Mouse (Mus musculus) kidney, adult 9 months (tissue): ENCODE measurements around the gene Park7.
A peak's percentile ranks its signal among the peaks of the same experiment; 100 is the strongest.

Experiments
- DNase-seq: peaks from one replicate; pipeline ENCODE4 v3.0.0; 2022

The Park7 gene

DNA sequence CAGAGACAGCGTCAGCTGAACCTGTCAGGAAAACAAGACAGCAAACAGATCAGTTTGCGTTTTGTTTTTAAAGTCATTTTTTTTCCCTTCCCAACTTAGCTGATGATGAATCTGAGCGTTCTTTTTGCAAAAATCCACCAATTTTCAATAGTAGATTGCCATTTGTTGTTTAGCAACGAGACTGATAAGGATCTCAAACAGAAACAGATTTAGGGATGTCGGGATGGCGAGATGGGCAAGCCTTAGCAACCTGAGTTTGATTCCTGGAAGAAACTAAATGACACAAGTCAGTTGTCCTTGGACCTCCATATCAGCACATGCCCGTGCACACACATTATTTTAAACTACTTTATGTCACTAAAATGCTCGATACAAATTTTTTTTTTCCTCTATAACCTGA lies 41.6 kb downstream of the Park7 start:
- DNase-seq: no peak

DNA sequence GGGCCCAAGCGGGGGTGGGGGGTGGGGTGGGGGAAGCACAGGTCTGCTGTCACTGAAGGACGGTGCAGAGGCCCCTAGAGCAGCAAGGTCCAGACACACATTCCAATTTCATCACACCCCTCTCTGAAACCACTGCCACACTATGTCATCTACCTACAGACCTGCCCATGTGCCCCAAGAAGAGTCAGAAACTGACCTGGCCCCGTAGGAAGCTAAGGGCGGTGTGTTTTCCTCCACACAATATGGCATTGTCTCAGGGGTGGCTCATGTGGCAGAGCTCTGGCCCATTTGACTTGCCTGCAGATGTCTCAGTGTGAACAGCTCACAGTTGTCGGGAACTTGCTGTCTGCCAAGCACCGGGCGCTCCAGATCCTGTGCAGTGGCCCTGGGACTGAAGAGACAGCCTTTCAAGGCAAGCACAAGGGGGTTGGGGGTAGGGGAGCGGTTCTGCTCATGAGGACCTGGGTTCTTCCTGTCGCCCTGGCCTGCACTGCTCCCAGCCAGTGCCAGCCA lies 42.0 kb downstream of the Park7 start:
- peak; percentile 71 for DNase-seq

DNA sequence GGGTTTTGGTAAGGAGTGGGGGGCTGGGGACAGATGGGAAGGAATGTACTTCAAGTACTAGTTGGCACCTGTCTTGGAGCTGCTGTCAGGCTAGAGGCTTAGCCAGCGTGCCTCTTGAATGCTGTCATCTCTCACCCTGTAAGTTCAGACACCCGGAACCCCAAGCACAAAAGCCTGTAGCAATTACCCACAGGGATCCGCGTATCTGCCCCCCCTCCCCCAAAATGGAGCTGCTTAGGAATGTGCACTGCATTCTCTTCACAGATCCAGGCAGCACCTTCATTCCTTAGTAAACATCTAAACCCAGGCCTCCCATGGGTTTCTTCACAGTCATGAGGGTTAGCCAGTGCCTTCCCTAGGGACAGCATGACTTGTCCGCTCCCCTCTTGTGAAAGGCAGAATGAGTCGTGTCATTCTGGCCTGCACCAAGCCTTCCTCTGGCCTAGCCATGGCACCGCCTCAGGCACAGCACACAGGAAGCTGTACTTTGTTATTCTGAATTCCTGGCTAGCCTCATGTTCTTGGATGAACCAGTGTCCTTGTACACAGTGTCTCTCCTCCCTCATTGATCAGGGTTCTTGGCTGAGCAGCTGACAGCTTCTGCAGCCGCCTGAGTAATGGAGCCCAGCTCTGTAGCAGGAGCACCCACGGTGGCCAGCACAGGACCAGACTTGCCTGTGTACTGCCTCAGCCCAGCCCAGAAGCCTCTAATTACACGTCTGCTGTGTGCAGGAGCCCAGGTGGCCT lies 42.7 kb downstream of the Park7 start:
- peak; percentile 81 for DNase-seq

DNA sequence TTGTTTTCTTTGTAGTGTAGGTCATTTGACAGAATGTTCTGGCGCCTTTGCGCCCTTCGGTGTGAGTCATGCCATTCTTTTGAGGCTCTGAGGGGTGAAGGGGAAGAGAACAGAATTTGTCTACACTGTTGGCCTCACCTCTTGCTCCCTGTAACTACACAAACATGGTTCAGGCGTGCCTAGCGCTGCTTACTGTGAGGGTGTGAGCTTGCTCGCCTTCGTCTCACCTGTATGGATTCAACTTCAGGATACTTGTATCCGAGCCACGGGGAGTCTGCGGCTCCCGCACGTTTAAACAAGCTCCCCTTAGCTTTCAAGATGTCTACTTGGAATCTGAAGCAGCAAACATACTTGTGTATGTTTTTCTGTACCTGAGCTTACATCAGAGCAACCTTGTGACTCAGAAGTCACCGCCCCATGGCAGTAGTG lies 43.3 kb downstream of the Park7 start:
- peak; percentile 67 for DNase-seq

DNA sequence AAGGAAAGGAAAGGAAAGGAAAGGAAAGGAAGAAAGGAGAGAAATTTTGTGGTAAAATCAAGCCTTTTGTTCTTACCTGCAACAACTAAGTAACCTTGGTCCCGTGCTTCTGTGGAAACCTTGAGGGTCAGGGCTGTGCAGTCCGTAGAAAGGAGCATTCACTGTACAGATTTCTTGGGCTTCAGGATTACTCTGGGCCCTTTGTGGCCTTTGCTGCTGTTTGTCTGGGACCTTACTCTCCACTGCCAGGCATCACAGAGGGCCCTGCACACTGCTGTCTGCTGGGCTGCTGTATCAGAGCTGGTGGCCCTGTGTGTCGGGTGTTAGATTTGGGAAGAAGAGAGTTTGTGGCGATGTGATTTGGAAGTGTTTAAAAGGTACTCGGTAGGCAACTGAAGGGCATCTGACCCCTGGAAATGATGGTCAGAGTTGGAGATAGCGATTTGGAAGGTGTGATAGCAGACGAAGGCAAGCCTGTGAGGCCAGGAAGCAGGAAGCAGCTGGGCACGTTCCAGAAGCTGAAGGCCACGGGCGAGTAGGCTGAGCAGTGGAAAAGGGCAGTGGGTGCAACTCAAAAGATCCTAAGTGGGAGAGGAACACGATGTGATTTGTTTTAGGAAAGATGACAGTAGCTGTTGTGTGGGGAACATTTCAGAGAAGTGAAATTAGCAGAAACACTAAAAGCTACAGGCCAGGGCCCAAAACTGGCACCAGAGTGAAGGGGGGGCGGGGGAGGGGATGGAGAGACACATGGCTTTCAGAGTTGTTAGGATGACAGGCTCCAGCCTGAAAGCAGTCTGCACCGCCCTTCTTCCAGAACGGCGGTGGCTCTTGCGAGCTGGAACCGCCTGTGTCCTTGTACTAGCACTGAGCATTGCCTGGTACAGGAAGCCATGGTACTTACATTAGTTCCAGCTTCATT lies 44.7 kb downstream of the Park7 start:
- peak; percentile 58 for DNase-seq

DNA sequence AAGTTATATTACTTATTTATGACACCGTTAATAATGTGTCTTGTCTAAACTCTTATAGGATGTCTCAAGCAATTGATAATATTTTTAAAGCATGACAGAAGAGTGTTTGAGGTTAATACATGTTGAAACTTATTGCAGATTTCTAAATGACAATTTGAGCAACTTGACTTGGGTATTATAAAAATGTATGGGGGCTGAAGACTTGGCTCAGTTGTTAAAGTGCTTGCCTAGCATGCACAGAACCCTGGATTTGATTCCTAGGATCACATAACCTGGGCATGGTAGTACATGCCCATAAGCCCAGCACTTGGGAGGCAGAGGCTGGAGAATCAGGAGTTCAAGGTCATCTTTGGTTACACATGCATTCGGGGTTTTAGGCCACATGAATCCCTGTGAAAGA lies 45.4 kb downstream of the Park7 start:
- no peak for DNase-seq

DNA sequence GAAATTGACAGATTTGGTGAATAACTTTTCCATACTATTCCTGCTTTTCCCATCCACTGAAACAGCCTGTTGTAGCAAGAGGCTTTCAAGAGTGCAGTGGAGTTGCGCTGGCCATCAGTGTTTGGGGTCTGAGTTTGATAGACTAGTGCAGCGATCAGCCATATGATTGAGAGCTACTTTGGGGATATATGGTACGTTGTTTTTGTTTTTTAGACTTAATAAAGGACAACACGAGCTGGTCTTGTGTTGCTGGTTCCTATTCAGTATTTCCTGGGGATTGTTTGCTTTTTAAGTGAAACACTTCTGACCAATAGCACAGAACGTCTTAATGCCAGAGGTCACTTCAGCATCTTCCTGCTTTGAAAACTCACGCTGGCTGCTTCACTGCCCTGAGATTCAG lies 46.1 kb downstream of the Park7 start:
- DNase-seq: no peak

DNA sequence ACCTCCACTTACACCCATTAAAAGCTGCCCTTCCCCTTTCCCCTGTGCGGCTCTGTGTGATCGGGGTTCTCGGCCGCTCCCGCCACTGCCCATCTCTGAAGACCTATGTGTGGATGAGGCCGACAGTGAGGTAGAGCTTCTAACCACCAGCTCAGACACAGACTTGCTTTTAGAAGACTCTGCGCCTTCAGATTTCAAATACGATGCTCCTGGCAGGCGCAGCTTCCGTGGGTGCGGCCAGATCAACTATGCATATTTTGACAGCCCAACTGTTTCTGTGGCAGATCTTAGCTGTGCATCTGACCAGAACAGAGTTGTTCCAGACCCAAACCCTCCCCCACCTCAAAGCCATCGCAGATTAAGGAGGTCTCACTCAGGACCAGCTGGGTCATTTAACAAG lies 47.7 kb downstream of the Park7 start:
- DNase-seq: no peak

DNA sequence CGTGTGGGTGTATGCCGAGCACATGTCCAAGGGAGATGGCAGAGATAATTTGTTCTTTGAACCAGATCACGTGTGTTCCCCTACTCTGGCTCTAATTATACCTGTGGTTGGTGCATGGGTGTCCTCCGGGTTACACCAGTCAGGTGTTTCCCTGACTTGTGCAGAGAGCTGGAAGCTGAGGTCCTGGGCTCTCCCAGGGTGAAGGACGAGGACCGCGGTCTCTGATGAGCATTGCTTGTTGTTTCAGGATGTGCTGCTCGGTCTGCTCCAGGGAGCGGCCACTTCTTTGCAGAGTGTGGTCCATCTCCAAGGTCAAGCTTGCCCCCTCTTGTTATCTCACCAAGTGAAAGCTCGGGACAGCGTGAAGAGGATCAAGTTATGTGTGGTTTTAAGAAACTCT lies 48.2 kb downstream of the Park7 start:
- DNase-seq: peak; percentile 44

DNA sequence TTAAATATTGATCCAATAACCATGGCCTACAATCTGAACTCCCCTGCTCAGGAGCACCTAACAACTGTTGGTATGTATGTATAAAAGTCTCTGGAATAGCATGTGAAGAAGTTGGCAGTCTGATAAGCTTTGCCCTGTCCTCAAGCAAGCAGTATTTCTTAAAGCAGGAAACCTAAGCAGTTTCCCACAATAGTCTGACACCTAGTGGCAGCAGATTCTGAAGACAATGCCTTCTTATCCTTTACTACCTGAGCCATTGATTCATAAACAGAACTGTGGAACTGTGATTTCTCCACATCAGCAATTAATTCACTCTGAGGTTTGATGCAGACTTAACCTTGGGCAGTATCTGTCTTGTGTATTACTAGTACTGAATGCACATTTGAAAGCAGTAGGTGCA lies 48.9 kb downstream of the Park7 start:
- DNase-seq: peak; percentile 59

DNA sequence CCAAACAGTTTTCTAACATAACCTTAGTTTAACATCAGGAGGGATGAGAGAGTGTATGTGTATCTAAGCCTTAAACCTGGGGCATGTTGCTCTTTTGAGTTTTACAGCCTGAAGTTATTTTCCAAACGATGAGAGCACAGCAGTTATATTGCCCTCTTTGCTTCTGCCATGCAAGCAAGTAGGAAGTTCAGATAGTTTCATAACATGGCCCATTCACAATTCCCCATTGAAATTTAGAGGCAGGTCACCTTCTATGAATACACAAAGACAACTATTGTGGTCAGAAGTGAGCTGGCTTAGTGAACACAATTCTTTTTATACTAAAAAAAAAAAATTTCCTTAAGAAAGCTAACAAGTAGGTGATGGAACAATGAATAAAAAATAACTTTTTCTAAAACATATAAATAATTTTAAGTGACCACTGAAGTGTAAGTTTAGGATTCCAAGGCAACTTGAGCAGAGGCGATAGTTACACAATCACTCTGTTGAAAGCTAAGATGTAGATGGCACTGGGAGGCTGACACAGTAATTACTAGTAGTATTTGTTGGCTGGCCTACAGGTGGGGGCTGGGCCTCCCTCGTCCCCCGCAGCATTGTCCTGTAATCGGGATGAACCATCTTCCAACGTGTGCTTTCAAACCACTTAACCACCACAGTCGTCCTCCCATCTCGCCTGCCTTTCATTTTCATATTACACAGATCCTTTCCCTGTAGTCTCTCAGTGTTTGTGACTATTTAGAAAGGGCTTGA lies 51.4 kb downstream of the Park7 start:
- DNase-seq: peak; percentile 37

DNA sequence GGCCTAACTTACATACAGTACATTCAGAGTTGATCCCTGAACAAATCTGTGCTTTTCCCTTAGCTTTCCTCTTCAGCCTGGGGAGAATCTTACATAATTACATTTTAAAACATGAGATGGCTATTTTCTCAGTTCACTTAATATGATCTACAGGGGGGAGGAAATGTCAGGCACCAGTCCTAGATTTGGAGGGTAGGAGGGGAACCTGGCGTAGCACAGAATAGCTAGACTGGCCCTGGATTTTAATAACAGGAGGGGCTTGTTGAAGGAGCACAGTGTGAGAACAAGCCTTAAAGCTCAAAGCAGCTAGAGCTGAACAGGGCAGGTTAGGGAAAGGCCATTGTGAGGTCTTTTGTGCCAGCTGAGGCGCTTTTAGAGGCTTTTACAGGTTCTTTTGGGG lies 53.1 kb downstream of the Park7 start:
- DNase-seq: peak; percentile 25

DNA sequence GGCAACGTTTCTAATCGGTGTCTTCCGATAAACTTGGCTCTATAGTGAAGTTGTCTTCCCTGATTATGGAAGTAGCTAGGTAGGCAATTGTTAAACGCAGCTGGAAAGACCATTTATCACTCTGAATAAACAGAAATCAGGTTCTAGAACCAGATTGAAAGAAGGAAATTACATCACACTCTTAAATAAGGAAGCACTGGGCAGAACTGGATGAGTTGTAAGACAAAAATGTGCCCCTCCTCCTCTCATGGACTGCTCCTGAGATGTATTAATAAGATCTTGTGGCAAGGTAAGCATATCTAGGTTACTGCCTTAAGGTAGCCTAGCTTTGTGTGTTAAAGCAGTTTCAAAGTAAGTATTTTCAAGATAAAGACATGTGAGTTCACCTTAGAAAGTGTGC lies 53.7 kb downstream of the Park7 start:
- DNase-seq: peak; percentile 45

DNA sequence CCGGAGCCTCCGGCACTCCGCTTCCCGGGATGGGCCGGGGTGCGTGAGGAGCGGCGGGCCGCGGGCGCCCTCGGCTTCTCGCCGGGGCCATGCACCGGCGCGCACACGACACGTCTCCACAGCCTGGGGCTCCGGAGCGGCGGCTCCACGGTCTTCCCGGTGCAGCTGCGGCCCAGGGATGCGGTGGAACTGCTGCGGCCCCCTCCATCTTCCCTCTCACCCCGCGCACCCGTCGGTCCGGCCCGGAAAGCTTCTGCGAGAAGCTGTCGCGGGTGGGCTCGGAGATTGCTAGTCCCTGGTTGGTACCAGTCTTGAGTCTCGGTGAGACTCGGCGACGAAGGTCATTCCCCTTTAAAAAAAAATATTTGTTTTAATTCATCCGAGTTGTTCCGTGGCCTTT lies 58.9 kb downstream of the Park7 start:
- DNase-seq: no peak

DNA sequence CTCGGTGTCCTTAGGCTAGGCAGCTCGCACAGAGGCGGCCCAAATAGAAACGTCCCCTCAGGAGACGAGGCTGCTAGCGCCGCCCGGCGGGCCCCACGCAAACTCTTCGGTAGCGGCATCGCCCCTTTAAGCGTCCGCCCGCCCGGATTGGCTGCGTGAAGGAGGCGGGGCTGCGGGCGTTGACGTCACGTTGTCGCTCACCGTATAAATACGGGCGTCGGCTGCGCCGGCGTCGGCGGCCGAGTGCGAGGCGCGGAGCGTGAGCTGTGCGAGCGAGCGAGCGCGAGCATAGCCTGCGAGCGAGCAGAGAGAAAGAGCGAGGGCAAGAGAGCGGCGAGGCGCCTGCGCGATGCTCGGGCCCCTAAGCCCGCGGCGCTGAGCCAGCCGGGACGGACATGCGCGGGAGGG lies 59.4 kb downstream of the Park7 start:
- DNase-seq: peak; percentile 96

DNA sequence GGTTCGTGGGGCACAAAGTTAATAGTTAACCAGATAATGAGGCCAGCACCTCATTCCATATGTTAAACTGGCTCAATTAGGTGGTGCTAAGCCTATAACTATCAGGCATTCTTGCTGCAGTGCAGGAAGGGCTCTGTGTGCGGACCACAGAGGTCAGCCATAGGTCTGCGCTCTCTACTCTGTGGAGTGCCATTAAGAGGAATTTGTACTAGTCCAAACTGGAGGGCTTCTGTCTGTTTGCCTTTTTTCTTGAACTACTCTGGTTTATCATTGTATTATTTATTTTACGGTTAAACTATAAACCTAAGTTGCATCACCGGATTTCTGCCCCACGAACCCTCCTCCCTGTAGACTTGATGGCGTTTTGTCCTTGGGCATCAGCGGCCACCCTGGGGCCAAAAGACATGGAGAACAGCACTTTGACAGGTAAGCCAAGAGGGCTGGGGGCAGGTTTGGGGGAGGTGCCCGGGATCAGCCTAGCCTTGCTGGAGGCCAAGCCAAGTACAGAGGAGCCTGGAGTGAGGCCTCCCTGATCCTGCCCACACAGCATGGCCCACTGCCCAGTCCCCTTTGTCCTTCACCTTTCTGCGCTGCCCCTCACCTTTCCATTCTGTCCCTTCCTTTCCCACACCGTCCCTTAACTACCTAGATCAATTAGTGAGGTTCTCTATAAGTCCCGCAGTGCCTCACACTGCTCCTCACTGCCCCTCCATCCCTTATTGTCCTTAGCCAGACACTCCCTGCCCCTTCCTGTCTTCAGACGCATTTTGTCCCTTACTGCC lies 60.4 kb downstream of the Park7 start, which contains the start of gene Errfi1:
TSS of gene Errfi1 (plus strand) at position 240 of the 782 bp plus-strand sequence.
- DNase-seq: peak; percentile 96

DNA sequence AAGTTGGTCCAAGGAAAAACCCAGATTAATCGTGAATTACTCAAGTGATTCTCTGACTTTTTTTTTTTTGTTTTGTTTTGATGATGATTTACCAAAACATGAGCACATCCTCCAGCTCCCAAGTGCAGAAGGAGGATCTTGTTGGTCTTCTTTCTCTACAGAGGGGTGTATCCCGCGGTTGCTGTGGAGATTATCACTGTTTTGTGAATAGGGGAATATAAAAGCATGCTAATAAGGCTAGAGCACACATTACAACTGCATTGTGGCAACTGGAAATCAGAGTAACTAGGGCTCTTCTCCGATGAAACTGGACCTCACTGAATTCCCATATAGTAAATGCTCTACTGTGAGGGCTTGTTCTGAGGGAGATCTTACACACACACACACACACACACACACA lies 61.8 kb downstream of the Park7 start:
- DNase-seq: no peak

DNA sequence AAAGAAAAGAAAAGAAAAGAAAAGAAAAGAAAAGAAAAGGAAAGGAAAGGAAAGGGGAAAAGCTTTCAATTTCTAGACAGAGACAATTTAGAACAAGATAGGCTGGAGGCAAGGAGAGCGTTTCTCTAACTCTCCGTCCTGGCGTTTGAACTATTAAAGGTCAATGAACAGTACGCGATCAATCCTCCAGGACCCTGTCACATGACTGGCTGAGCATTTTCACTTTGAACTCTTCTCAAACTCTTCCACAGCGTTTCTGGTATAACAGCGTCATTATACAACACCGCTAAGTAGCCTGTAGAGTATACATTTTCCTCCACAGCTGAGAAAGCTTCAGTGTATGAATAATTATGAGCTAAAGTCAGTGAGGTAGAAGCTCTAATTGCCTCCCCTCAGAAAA lies 62.2 kb downstream of the Park7 start:
- DNase-seq: peak; percentile 88

DNA sequence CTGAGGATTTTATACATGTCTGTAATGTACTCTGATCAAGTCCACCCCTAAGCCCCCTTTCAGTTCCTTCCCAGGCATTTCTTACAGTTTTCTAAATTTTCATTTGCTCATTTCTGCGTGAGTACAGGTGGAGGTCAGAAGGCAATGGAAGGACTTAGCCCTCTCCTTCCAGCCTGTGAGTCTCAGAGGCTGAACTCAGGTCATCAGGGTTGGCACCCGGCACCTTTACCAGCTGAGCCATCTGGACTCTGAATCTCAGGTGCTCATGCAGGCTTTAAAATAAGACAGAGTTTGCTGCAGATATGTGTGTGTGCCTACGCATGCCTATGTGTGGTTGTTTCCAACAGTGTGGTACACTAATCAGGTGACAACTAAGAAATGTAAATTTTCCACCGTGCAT lies 63.3 kb downstream of the Park7 start:
- peak; percentile 85 for DNase-seq

DNA sequence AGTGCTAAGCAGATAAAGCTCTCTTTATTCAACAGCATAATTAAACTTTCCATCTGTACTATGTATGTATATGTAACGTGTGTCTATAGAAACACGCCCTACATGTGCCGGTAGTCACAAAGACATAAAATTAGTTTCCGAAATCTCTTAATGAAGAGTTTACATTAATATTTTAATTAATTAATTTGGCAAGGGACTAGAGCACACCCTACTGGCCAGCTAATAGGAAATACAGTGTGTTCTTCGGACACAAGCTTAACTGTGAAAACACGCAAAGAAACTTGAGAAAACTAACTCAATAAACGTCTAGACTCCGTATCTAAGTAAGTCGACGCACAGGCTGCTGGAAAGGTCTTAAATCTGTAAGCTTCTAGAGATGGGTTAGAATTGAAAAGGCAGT lies 64.3 kb downstream of the Park7 start:
- DNase-seq: no peak
